Mouse (Mus musculus) E14TG2a.4 (cell line): Measurements from ENCODE around the gene Gm10436.

Experiments
- CTCF ChIP-seq: conservative IDR thresholded peaks from 2 replicates; pipeline ENCODE4 v1.5.1; 2014; ENCODE audit warnings: low read length
- NANOG ChIP-seq: IDR thresholded peaks from 2 replicates; pipeline ENCODE4 v1.6.1; 2014; ENCODE audit warnings: borderline replicate concordance, low read length, mixed read lengths
- POU5F1 ChIP-seq: IDR thresholded peaks from 2 replicates; pipeline ENCODE4 v1.6.1; 2014; ENCODE audit warnings: low read length, borderline replicate concordance

GRCm38 (mm10) chr12:88219445-88219844 is 37.5 kb upstream of the Gm10436 start:
- TF ChIP-seq CTCF (no peak), POU5F1 (no peak), NANOG (no peak)
